Mouse (Mus musculus) ovary, postnatal 36 days (tissue): ENCODE measurements around the gene Prdm5.

Source experiments
- DNase-seq: peaks from one replicate; pipeline ENCODE4 v3.0.0; 2022; ENCODE audit warnings: low spot score, mixed read lengths

Gene Prdm5

GRCm38 (mm10) chr6:65933177-65933576 lies 154.4 kb downstream of the Prdm5 start:
- DNase-seq, result no peak

GRCm38 (mm10) chr6:65935566-65936281 lies 156.9 kb downstream of the Prdm5 start:
- DNase-seq, result no peak

DNA sequence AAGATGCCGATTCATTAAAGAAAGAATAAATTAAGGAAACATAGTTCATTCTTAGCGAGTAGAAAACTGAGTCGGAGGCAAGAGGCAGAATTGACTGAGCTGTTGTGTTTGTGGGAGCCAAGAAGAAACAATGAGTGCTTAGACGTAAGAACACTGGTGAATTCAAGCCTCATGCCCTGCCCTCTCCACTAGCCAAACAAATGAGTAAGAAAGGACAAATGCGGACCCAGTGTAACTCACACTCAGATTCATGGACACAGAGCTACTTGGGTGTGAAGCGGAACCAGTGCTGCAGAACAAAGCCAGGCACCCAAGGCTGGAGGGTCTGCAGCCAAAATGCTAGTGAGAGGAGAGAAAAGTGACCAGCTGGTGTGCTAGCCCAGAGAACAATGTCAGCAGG lies 171.7 kb downstream of the Prdm5 start:
- DNase-seq, result no peak

DNA sequence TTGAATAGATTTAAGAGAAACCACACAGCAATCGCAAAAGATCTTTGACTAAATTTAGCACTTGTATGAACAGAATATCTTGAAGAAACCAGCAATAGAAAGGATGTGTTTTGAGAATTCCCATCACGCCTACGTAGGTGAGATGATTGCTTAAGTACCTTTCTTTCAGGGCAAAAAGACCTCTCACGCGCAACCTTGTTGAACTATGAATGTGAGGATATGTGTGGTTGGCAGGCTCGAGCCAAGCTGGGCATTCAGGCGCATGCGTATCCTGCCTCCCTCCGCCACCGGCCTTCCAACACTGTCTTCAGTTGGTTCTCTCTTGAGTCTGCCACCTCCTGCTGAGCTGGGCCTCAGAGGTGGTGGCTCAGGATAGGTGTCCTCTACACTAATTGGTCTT lies 173.5 kb downstream of the Prdm5 start, which contains the start of gene 4930544G11Rik:
Gene 4930544G11Rik (plus strand): TSS at position 301 of the 400 bp plus-strand sequence.
- DNase-seq, result no peak

DNA sequence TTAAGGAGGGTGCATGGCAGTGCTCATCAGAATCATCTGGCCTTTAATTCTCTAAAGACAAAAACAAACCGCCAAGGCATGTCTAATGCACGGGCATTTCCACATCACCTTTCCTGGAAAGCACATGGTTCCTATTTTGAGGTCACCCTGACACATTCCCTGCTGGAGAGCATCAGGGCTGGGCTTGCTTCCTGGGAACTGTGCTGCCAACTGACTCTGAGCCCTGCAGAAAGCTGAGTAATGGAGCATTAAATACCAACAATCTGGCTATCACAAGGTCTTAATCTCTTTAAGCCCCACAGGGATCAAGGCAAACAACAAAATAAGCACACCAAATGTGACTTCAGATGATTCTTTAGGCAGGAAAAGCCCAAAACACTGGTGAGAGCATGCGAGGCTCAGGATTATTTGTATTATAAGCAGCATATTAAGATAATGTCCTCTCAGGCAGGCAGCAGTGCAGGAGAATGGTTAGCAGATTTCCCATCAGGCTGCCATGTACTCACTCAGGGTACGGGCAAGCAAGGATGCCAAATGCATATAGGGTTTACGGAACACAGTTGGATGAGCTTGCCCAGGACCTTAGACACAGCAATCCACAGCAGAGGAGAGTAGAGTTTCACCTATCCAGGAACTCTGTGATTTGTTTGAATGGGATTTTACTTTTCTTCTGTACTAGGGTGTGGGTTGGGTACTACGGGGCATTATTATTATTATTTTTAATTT lies 190.8 kb downstream of the Prdm5 start:
- no peak for DNase-seq

GRCm38 (mm10) chr6:65970410-65970809 lies 191.6 kb downstream of the Prdm5 start:
- no peak for DNase-seq
